Mouse (Mus musculus) midbrain, embryonic 13.5 days (tissue): ENCODE measurements at regions not wholly inside any gene's neighbourhood (a gene's known extent, or its start where the extent isn't known, plus 50 kb on each side); places are given as distances from the start of the nearest gene placed in this dataset.

ENCODE experiments used
- ATAC-seq: fragments of 200-750 bp; cut with Nextera tagmentation; 2 replicates; pipeline ENCODE4 v1.8.0; 2017; ENCODE audit warnings: mild to moderate bottlenecking, moderate TSS enrichment, moderate library complexity
- H3K27ac ChIP-seq: fragments of 300-500 bp; sonication (generic); 2 replicates; pipeline ENCODE4 v1.5.1; 2015; ENCODE audit warnings: inconsistent platforms, mild to moderate bottlenecking, moderate library complexity
- H3K27me3 ChIP-seq: fragments of 300-500 bp; sonication (generic); 2 replicates; pipeline ENCODE4 v1.6.1; 2015; ENCODE audit warnings: mild to moderate bottlenecking, inconsistent platforms
- H3K36me3 ChIP-seq: fragments of 300-500 bp; sonication (generic); 2 replicates; pipeline ENCODE4 v1.6.1; 2015; ENCODE audit warnings: mild to moderate bottlenecking, inconsistent platforms
- H3K4me1 ChIP-seq: fragments of 300-500 bp; sonication (generic); replicated peaks from 2 replicates; pipeline ENCODE4 v1.6.1; 2015; ENCODE audit warnings: inconsistent platforms
- H3K4me2 ChIP-seq: fragments of 300-500 bp; sonication (generic); replicated peaks from 2 replicates; pipeline ENCODE4 v1.6.1; 2015; ENCODE audit warnings: moderate library complexity, mild to moderate bottlenecking, inconsistent platforms
- H3K4me3 ChIP-seq: fragments of 300-500 bp; sonication (generic); replicated peaks from 2 replicates; pipeline ENCODE4 v1.5.1; 2015; ENCODE audit warnings: mild to moderate bottlenecking, inconsistent platforms
- H3K9ac ChIP-seq: fragments of 300-500 bp; sonication (generic); replicated peaks from 2 replicates; pipeline ENCODE4 v1.6.1; 2015; ENCODE audit warnings: mild to moderate bottlenecking, inconsistent platforms
- H3K9me3 ChIP-seq: fragments of 300-500 bp; sonication (generic); 2 replicates; pipeline ENCODE4 v1.6.1; 2016; ENCODE audit warnings: mild to moderate bottlenecking, inconsistent platforms
- WGBS: fragments of 180-500 bp; shearing (Covaris S2); methylation state at CpG from one replicate; pipeline ENCODE4 v1.1.7; 2015; 5-methylcytosine and 5-hydroxymethylcytosine counted together

GRCm38 (mm10) chr13:102065796-102066195, 297.8 kb upstream of the Pik3r1 start:
- no peaks in the 10 kb centered on the region for H3K27me3 ChIP-seq
- no peaks in the 10 kb centered on the region for H3K4me1 ChIP-seq
- H3K4me2 ChIP-seq = no peak overlapping the region
- H3K4me3 ChIP-seq = no peak overlapping the region
- H3K27ac ChIP-seq = no peak overlapping the region
- no peaks in the 10 kb centered on the region for H3K9me3 ChIP-seq
- ATAC-seq = no peak
- H3K36me3 ChIP-seq = no peaks in the 10 kb centered on the region
- WGBS = 87% methylated on average over 5 of the region's 5 CpGs
- no peak overlapping the region for H3K9ac ChIP-seq

GRCm38 (mm10) chr13:102070740-102071139, 302.7 kb upstream of the Pik3r1 start:
- no peak overlapping the region for H3K9ac ChIP-seq
- H3K27me3 ChIP-seq = no peaks in the 10 kb centered on the region
- WGBS = 75% methylated on average over 3 of the region's 3 CpGs
- H3K4me3 ChIP-seq = no peak overlapping the region
- no peak overlapping the region for H3K27ac ChIP-seq
- no peaks in the 10 kb centered on the region for H3K9me3 ChIP-seq
- no peak overlapping the region for H3K4me2 ChIP-seq
- no peaks in the 10 kb centered on the region for H3K4me1 ChIP-seq
- no peak for ATAC-seq
- no peaks in the 10 kb centered on the region for H3K36me3 ChIP-seq

- Histone ChIP-seq H3K27ac (no peak overlapping the region), H3K9ac (no peak overlapping the region), H3K4me3 (no peak overlapping the region), H3K36me3 (no peaks in the 10 kb centered on the region), H3K9me3 (no peaks in the 10 kb centered on the region), H3K4me2 (no peak overlapping the region), H3K27me3 (no peaks in the 10 kb centered on the region), H3K4me1 (no peaks in the 10 kb centered on the region)
- WGBS = 86% methylated on average over 4 of the region's 4 CpGs
- no peak for ATAC-seq
Measured at GRCm38 (mm10) chr13:102072366-102072765, 304.3 kb upstream of the Pik3r1 start.

GRCm38 (mm10) chr13:102087766-102088165, 319.7 kb upstream of the Pik3r1 start:
- no peaks in the 10 kb centered on the region for H3K27me3 ChIP-seq
- H3K4me1 ChIP-seq = no peaks in the 10 kb centered on the region
- H3K27ac ChIP-seq = no peak overlapping the region
- H3K4me2 ChIP-seq = no peak overlapping the region
- no peak for ATAC-seq
- H3K36me3 ChIP-seq = no peaks in the 10 kb centered on the region
- H3K4me3 ChIP-seq = no peak overlapping the region
- WGBS = 58% methylated on average over 1 of the region's 1 CpGs
- H3K9me3 ChIP-seq = no peaks in the 10 kb centered on the region
- no peak overlapping the region for H3K9ac ChIP-seq

- Histone ChIP-seq H3K9me3 (no peaks in the 10 kb centered on the region), H3K9ac (no peak overlapping the region), H3K4me1 (no peaks in the 10 kb centered on the region), H3K27ac (no peak overlapping the region), H3K27me3 (no peaks in the 10 kb centered on the region), H3K4me2 (no peak overlapping the region), H3K36me3 (no peaks in the 10 kb centered on the region), H3K4me3 (no peak overlapping the region)
- 71% methylated on average over 5 of the region's 5 CpGs for WGBS
- ATAC-seq = no peak
Measured at GRCm38 (mm10) chr13:102089551-102089950, 321.5 kb upstream of the Pik3r1 start.

- H3K4me2 ChIP-seq = no peak overlapping the region
- no peaks in the 10 kb centered on the region for H3K4me1 ChIP-seq
- no peak for ATAC-seq
- H3K4me3 ChIP-seq = no peak overlapping the region
- H3K9me3 ChIP-seq = no peaks in the 10 kb centered on the region
- H3K9ac ChIP-seq = no peak overlapping the region
- no peaks in the 10 kb centered on the region for H3K36me3 ChIP-seq
- H3K27me3 ChIP-seq = no peaks in the 10 kb centered on the region
- WGBS = 89% methylated on average over 4 of the region's 4 CpGs
- no peak overlapping the region for H3K27ac ChIP-seq
Measured at GRCm38 (mm10) chr13:102094193-102094592, 326.2 kb upstream of the Pik3r1 start.

GRCm38 (mm10) chr13:102103161-102103560, 335.1 kb upstream of the Pik3r1 start:
- Histone ChIP-seq H3K27ac (no peak overlapping the region), H3K27me3 (no peaks in the 10 kb centered on the region), H3K4me1 (no peaks in the 10 kb centered on the region), H3K36me3 (no peaks in the 10 kb centered on the region), H3K4me3 (no peak overlapping the region), H3K9me3 (no peaks in the 10 kb centered on the region), H3K9ac (no peak overlapping the region), H3K4me2 (no peak overlapping the region)
- 93% methylated on average over 1 of the region's 1 CpGs for WGBS
- no peak for ATAC-seq

- Histone ChIP-seq H3K9ac (no peak overlapping the region), H3K4me2 (no peak overlapping the region), H3K9me3 (no peaks in the 10 kb centered on the region), H3K4me3 (no peak overlapping the region), H3K27me3 (no peaks in the 10 kb centered on the region), H3K36me3 (no peaks in the 10 kb centered on the region), H3K4me1 (no peaks in the 10 kb centered on the region), H3K27ac (no peak overlapping the region)
- 41% methylated on average over 1 of the region's 1 CpGs for WGBS
- ATAC-seq = no peak
Measured at GRCm38 (mm10) chr13:102106188-102106587, 338.2 kb upstream of the Pik3r1 start.

GRCm38 (mm10) chr13:102108204-102108603, 340.2 kb upstream of the Pik3r1 start:
- no peaks in the 10 kb centered on the region for H3K9me3 ChIP-seq
- H3K4me3 ChIP-seq = no peak overlapping the region
- WGBS = 81% methylated on average over 1 of the region's 1 CpGs
- H3K36me3 ChIP-seq = no peaks in the 10 kb centered on the region
- no peak overlapping the region for H3K9ac ChIP-seq
- no peak overlapping the region for H3K4me2 ChIP-seq
- no peak for ATAC-seq
- H3K4me1 ChIP-seq = no peaks in the 10 kb centered on the region
- no peaks in the 10 kb centered on the region for H3K27me3 ChIP-seq
- H3K27ac ChIP-seq = no peak overlapping the region

GRCm38 (mm10) chr13:102108916-102109315, 340.9 kb upstream of the Pik3r1 start:
- H3K27ac ChIP-seq = no peak overlapping the region
- H3K9me3 ChIP-seq = no peaks in the 10 kb centered on the region
- H3K4me1 ChIP-seq = no peaks in the 10 kb centered on the region
- no peak for ATAC-seq
- H3K9ac ChIP-seq = no peak overlapping the region
- H3K4me2 ChIP-seq = no peak overlapping the region
- H3K36me3 ChIP-seq = no peaks in the 10 kb centered on the region
- no peaks in the 10 kb centered on the region for H3K27me3 ChIP-seq
- 86% methylated on average over 3 of the region's 3 CpGs for WGBS
- no peak overlapping the region for H3K4me3 ChIP-seq

- no peaks in the 10 kb centered on the region for H3K27me3 ChIP-seq
- H3K4me1 ChIP-seq = no peaks in the 10 kb centered on the region
- no peak overlapping the region for H3K27ac ChIP-seq
- 94% methylated on average over 5 of the region's 5 CpGs for WGBS
- no peaks in the 10 kb centered on the region for H3K9me3 ChIP-seq
- H3K4me3 ChIP-seq = no peak overlapping the region
- no peak for ATAC-seq
- H3K9ac ChIP-seq = no peak overlapping the region
- H3K4me2 ChIP-seq = no peak overlapping the region
- H3K36me3 ChIP-seq = no peaks in the 10 kb centered on the region
Measured at GRCm38 (mm10) chr13:102113941-102114340, 345.9 kb upstream of the Pik3r1 start.

- Histone ChIP-seq H3K4me2 (no peak overlapping the region), H3K27ac (no peak overlapping the region), H3K36me3 (no peaks in the 10 kb centered on the region), H3K9me3 (no peaks in the 10 kb centered on the region), H3K4me1 (no peaks in the 10 kb centered on the region), H3K27me3 (no peaks in the 10 kb centered on the region), H3K4me3 (no peak overlapping the region), H3K9ac (no peak overlapping the region)
- ATAC-seq = no peak
- WGBS = 95% methylated on average over 6 of the region's 6 CpGs
Measured at GRCm38 (mm10) chr13:102122341-102122740, 354.3 kb upstream of the Pik3r1 start.

GRCm38 (mm10) chr13:102127933-102128430, 360.0 kb upstream of the Pik3r1 start:
- H3K36me3 ChIP-seq = no peaks in the 10 kb centered on the region
- no peaks in the 10 kb centered on the region for H3K4me1 ChIP-seq
- WGBS = 83% methylated on average over 4 of the region's 4 CpGs
- ATAC-seq = no peak
- H3K9ac ChIP-seq = no peak overlapping the region
- H3K4me3 ChIP-seq = no peak overlapping the region
- no peak overlapping the region for H3K4me2 ChIP-seq
- H3K27me3 ChIP-seq = no peaks in the 10 kb centered on the region
- no peaks in the 10 kb centered on the region for H3K9me3 ChIP-seq
- H3K27ac ChIP-seq = no peak overlapping the region
